In the genomic region with DNA sequence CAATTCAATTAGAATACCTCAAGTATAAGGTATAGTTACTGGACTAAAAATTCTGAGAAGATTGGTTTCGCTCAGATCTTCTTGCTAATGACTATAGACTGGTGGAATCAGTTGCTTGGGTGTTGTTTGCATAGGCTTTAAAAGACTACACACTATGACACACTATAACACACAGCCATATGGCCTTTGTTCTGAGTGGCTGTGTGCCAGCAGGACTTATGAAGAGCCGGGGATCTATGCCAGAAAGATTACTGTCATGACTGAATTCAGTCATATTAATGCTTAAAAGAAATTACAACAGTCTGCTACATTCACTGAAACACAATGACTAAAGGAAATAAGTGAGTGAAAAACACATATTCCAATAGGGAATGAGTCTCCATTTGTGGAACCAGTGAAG, we compare ENCODE assay signal across 18 mouse cellular contexts.
DNase-seq lines count a peak whose midpoint lies in the region; ATAC-seq lines count a peak whose summit lies in the region.
"Had no signal": no experiment of that assay in that cellular context is flagged by ENCODE, and none has a peak within 500 bp of the region (broad histone marks: within the 10 kb centered on the region; RNA-seq: fewer than 3 reads in every experiment).

No protein-coding gene starts in this region.

- peak; percentile 19 to 27 for DNase-seq in cerebellum, postnatal 36 days
- no peak for DNase-seq in cerebellum, adult 8-10 months
- DNase-seq in layer of hippocampus, adult 9-11 months = peak; percentile 16
- DNase-seq in layer of hippocampus, adult 9-10 months (ENCODE audit: low spot score) = no peak
- DNase-seq in right cerebral cortex, postnatal 4 days = peak; percentile 5
- DNase-seq in right cerebral cortex, postnatal 25 days = no peak
- no peak for DNase-seq in thymus, postnatal 4 days
- DNase-seq: adrenal gland, adult 2 months; gastrocnemius, postnatal 25 days; heart, postnatal 4 days; kidney, adult 11 months; kidney, postnatal 10 days; liver, embryonic 13.5 days; lung, postnatal 4 days; right cerebral cortex, postnatal 14 days had no signal

- H3K4me1 ChIP-seq in heart, embryonic 12.5 days (replicated peaks) = no peaks in the 10 kb centered on the region
- H3K4me1 ChIP-seq: liver, embryonic 13.5 days; midbrain, embryonic 12.5 days had no signal

- H3K27me3 ChIP-seq in heart, embryonic 12.5 days (replicated peaks) = no peaks in the 10 kb centered on the region
- H3K27me3 ChIP-seq: liver, embryonic 13.5 days; midbrain, embryonic 12.5 days had no signal

- H3K4me3 ChIP-seq in heart, embryonic 12.5 days = no peak overlapping the region
- H3K4me3 ChIP-seq: liver, embryonic 13.5 days; midbrain, embryonic 12.5 days had no signal

- H3K4me2 ChIP-seq in heart, embryonic 12.5 days = no peak overlapping the region
- H3K4me2 ChIP-seq: heart, embryonic 11.5 days; liver, embryonic 13.5 days; midbrain, embryonic 12.5 days had no signal

- WGBS in heart, embryonic 12.5 days = 84% methylated on average over 2 of the region's 2 CpGs

- H3K9me3 ChIP-seq in heart, embryonic 12.5 days (replicated peaks) = no peaks in the 10 kb centered on the region
- H3K9me3 ChIP-seq: liver, embryonic 13.5 days; midbrain, embryonic 12.5 days had no signal

- no peak overlapping the region for H3K9ac ChIP-seq in heart, embryonic 12.5 days
- H3K9ac ChIP-seq: liver, embryonic 13.5 days; midbrain, embryonic 12.5 days had no signal

- no peaks in the 10 kb centered on the region for H3K36me3 ChIP-seq in heart, embryonic 12.5 days
- H3K36me3 ChIP-seq: liver, embryonic 13.5 days; midbrain, embryonic 12.5 days had no signal

- no peak for ATAC-seq in heart, embryonic 12.5 days (ENCODE audit: insufficient number of reproducible peaks, low FRiP score)

- no peak overlapping the region for H3K27ac ChIP-seq in heart, embryonic 12.5 days (ENCODE audit: poor library complexity, severe bottlenecking)
- H3K27ac ChIP-seq: liver, embryonic 13.5 days; midbrain, embryonic 12.5 days had no signal

Comparison
In these comparisons a context has a peak if more than half of its experiments do, and no peak if none do; other contexts are left out.
1. DNase-seq: peak in cerebellum, postnatal 36 days (2 of 2), layer of hippocampus, adult 9-11 months (single experiment) and right cerebral cortex, postnatal 4 days (single experiment); none in cerebellum, adult 8-10 months (single experiment), layer of hippocampus, adult 9-10 months (single experiment), right cerebral cortex, postnatal 25 days (single experiment) and thymus, postnatal 4 days (single experiment).